Mouse (Mus musculus) urinary bladder, postnatal 25 days (tissue): ENCODE results near the gene Lrriq4.
A peak's percentile ranks its signal among the peaks of the same experiment; 100 is the strongest.
"Not testable (repeated sequence)": the region's sequence is repeated elsewhere in the genome, so short reads cannot be mapped to it uniquely, and the experiment has no call there.

ENCODE experiments used
- DNase-seq: peaks from one replicate; pipeline ENCODE4 v3.0.0; 2022; ENCODE audit warnings: low spot score

The Lrriq4 gene

DNA sequence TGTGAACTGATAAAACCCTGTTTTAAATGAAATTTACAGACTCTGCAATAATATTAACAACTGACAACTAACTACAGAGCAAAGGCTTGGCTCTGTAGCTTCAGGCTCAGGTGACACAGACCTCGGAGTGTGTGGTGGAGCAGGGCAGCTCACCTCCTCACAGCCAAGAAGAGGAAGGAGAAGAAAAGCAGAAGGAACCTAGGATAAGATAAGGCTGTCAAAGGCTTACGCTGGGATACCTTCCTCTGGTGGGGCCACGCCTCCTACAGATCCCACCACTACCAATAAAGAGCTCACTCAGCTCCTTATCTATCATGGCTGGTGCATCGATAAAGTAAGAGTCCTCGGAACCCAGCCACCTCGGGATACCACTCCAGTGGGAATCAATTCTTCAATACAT lies 38.9 kb downstream of the Lrriq4 start:
- DNase-seq = no peak

DNA sequence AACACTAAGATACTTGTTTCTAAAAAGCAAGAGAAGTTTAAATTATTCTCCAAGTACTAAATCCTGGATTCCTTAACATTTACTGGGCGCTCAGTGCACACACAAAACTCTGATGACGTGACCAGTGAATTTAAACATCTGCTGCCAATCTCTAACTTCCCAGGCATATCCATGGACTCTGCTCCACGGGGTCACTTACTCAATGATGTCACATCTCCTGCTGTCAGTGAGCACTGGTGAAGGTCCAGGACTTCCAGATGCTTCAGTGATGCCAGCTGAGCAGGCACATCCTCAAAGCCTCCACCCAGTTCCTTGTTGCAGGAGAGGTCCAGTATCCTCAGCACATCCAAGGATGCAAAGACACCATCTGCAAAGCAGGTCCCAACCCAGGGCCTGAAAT lies 42.9 kb downstream of the Lrriq4 start:
- DNase-seq = no peak

DNA sequence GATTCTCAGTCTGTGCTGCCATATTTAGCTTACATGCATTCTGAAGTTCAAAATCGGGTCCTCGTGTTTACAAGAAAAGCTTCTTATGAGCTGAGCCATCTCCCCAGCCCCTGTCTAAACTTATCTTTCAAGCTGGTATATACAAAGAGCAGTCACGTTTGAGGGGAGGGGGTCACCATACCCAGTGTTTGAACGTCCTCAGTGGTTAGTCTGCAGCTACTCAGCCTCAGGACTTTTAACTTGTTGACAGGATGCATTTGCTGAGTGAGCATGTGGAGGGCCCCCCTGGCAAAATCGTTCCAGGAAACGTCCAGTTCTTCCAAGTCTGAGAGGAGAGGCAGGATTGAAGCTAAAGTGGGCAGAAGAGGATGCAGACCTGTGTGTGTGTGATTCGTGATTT lies 46.7 kb downstream of the Lrriq4 start:
- no peak for DNase-seq

DNA sequence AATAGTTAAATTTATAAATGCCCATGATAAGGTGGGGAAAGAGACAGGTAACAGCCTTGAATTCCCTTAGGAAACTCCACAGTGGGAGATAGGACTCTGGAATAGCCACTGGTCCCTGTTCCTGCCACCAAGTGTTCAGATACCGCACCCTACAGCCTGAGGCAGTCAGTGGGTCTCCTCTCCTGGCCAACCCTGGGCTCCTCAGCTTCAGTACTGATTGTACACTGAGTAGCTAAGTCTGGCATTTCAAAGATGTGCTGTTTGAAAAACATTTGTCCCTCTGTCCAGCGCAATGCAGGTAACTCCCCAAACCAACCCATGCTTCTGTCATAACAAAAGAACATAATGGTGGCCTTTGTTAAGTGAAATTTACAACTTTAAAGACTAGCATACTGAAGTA lies 51.4 kb downstream of the Lrriq4 start:
- no peak for DNase-seq

DNA sequence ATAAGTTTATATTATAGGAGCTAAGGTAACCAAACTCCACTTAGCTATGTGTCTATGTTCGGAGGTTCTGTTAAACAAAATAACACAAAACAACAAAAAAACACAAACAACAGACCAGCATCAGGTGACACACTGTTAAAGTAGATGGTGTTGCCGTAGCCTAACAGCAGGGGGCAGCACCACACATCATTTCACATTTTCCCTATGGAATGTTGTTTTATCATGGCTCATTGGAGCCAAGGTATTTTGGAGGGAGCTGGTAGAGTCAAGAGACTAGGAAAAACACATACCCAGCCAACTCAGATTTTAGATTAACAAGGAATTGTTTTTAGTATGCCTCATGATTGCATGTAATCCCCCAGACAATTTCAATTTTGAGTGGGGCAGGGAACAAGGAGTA lies 52.0 kb downstream of the Lrriq4 start:
- DNase-seq = peak; percentile 50

DNA sequence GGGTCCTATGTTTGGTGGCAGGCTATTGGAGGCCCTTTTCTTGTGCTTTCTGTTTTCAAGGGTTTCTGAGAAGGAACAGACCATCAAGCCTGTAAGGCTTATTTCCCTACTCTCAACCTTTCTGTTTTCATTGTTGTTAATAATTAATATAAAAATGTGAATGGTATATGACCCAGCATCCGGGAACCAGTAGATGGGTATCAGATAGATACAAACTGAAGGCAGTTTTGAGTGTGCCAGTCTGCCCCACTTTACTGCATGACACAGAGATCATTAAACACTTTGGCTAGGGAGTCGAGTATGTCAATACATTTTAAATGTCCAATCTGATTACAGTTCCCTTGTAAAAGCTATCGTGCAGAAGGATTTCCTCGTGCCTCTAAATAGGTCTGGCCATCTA lies 53.6 kb downstream of the Lrriq4 start:
- no peak for DNase-seq

DNA sequence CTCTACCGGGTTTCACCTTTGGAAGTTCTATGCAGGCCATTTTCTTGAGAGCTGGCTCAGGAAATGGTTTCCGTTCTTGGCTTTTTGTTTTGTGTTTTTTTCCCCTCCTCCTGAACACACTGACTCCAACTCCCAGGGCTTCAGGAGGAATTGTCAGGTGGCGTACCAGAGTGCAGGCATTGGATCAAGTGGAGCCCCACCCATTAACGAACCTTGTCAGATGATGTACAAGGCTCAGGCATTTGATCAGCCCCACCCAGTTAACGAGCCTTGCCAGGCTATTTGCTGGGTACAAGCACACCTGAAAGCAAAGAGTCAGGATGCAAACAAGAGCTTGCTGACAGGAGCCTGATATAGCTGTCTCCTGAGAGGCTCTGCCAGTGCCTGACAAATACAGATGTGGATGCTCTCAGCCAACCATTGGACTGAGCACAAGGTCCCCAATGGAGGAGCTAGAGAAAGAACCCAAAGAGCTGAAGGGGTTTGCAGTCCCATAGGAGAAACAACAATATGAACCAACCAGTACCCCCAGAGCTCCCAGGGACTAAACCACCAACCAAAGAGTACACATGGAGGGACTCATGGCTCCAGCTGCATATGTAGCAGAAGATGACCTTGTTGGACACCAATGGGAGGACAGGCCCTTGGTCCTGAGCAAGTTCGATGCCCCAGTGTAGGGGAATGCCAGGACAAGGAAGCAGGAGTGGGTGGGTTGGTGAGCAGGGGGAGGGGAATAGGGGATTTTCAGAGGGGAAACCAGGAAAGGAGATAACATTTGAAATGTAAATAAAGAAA lies 55.6 kb downstream of the Lrriq4 start, which contains the start of gene Lrrc31:
TSS of gene Lrrc31 (minus strand) at position 133 of the 795 bp plus-strand sequence.
- not testable (repeated sequence) for DNase-seq

DNA sequence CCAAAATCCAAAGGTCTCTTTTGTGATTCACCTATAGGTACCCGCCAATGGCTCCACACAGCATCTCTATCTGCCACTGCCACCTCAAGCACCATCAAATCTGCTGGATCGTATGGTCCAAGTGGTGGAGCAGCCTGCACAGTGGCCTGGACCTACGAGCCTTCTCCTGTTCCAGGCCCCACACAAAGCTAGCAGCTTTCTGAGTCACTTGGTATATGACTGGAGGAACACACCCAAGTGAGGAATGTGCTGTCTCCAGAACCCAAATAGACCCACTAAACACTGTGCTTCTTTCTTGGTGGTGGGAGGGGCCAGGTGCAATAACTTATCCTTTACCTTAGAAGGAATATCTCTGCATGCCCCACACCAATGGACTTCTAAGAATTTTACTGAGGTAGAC lies 61.7 kb downstream of the Lrriq4 start:
- no peak for DNase-seq

DNA sequence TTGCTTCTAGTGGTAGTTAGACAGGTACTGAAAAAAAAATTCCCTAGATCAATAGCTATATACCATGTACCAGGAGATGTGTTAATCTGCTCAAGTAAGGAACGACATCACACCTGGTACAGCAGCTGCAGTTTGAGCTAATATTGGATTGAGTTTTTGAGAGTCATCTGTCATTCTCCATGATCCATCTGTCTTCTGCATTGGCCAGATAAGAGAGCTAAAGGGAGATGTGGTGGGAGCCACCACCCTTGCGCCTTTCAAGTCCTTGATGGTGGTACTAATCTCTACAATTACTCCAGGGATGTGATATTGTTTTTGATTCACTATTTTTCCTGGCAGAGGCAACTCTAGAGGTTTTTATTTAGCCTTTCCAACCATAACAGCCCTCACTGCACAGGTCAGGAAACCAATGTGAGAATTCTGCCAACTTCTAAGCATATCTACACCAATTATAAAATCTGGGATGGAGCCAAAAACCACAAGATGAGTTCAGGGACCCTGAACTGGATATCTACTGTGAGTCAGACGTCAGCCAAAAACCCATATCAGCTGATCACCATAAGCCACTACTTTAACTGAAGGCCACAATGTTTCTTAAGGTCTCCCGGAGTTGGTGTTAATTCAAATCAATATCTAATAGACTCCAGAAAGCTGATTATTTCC lies 62.4 kb downstream of the Lrriq4 start:
- no peak for DNase-seq

DNA sequence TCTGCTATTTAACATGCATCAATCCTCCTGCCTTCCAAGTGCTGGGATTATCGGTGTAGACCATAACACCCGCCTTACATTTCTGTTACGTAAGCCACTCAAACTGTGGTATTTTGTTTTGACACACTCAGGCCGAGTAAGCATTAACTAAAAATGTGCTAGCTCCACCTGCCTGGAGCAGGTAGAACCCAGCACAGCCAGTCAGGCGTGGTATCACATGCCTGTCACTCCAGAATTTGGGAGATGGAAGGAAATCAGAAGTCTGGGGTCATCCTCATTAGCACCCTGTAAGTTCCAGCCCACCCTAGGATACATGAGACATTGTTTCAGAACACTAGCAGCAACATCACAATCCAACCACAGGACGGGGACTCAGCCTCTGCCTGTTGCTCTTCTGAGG lies 65.9 kb downstream of the Lrriq4 start:
- DNase-seq = no peak

DNA sequence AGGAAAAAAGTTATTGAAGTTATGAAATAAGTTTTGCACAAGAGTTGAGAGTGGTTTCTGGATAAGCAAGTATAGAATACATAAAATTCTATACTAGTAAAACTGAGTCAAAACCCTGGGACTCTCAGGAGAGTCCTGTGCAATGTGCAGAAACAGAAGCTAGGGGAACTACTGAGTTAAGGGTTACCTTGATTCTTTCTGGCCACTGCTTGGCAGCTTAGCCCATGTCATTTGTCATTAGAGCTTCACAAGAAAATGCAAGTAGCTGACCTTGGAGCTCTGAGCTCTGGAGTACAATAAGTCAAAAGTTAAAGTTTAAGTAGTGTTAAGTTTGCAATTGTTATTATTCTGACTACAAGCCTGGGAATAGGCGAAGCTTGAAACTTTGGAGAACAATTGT lies 69.0 kb downstream of the Lrriq4 start:
- no peak for DNase-seq

DNA sequence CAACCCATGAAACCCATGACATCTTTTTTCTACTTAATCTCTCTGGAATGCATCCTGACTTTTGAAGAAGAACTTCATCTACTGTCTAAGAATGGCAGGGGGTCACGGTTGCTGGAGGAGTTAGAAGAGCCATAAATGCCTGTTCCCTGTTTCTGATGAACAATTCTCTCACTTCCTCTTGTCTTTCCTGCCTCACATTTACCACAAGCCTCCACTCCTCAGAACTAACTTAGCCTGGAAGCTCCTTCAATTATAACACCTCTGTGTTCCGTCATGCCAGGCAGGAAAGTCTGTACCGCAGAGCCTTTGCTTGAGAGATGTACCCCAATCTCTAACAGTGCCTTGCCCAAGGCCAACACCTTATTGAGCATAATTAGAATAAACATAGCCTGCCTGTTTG lies 74.3 kb downstream of the Lrriq4 start:
- DNase-seq = no peak
